Mouse (Mus musculus) neural tube, embryonic 11.5 days (tissue): Measurements from ENCODE around the gene BC016579. TPM values are rescaled to one million over a fixed set of nuclear protein-coding genes. Genes with fewer than 3 reads are reported as not detected.

Experiments used
- ATAC-seq: fragments of 200-750 bp; cut with Nextera tagmentation; 2 replicates; pipeline ENCODE4 v1.8.0; 2017; ENCODE audit warnings: moderate number of reproducible peaks, mild to moderate bottlenecking, moderate TSS enrichment, moderate library complexity; ENCODE audit not compliant: insufficient read depth, low FRiP score, low TSS enrichment
- DNase-seq: peaks from one replicate; pipeline ENCODE4 v3.0.0-alpha.2; 2015; ENCODE audit warnings: low spot score
- H3K27ac ChIP-seq: fragments of 300-500 bp; sonication (generic); 2 replicates; pipeline ENCODE4 v1.5.1; 2014; ENCODE audit warnings: low read depth, mild to moderate bottlenecking, low read length
- H3K27me3 ChIP-seq: fragments of 300-500 bp; sonication (generic); 2 replicates; pipeline ENCODE4 v1.6.1; 2014; ENCODE audit warnings: mild to moderate bottlenecking, low read length, mixed read lengths; ENCODE audit not compliant: control insufficient read depth, insufficient read depth
- H3K36me3 ChIP-seq: fragments of 300-500 bp; sonication (generic); 2 replicates; pipeline ENCODE4 v1.6.1; 2014; ENCODE audit warnings: mild to moderate bottlenecking, low read length, moderate library complexity, mixed read lengths; ENCODE audit not compliant: control insufficient read depth, insufficient read depth
- H3K4me1 ChIP-seq: fragments of 300-500 bp; sonication (generic); 2 replicates; pipeline ENCODE4 v1.6.1; 2014; ENCODE audit warnings: low read length, mixed read lengths; ENCODE audit not compliant: control insufficient read depth, insufficient read depth
- H3K4me2 ChIP-seq: fragments of 300-500 bp; sonication (generic); 2 replicates; pipeline ENCODE4 v1.6.1; 2014; ENCODE audit warnings: low read depth, mild to moderate bottlenecking, moderate library complexity
- H3K4me3 ChIP-seq: fragments of 300-500 bp; sonication (generic); 2 replicates; pipeline ENCODE4 v1.5.1; 2014; ENCODE audit warnings: low read depth, low read length
- H3K9ac ChIP-seq: fragments of 300-500 bp; sonication (generic); 2 replicates; pipeline ENCODE4 v1.6.1; 2014; ENCODE audit warnings: mild to moderate bottlenecking, low read length
- H3K9me3 ChIP-seq: fragments of 300-500 bp; sonication (generic); 2 replicates; pipeline ENCODE4 v1.6.1; 2016; ENCODE audit warnings: low read length; ENCODE audit not compliant: control insufficient read depth
- WGBS: fragments of 180-500 bp; shearing (Covaris S2); extraction: QIAGEN DNeasy Blood & Tissue Kit; methylation state at CpG from one replicate; pipeline ENCODE4 v1.1.7; 2014; 5-methylcytosine and 5-hydroxymethylcytosine counted together
- polyA plus RNA-seq: library from polyadenylated mRNA; unstranded; fragments of >200 nt; fragmentation: Nextera tagmentation; extraction: Ambion mirVana; gene quantifications from 2 replicates; pipeline ENCODE4 v1.2.1, GENCODE M21; 2014

Gene BC016579
- 0.28 TPM in 1 of 2 replicates, not detected in the other for polyA plus RNA-seq

DNA sequence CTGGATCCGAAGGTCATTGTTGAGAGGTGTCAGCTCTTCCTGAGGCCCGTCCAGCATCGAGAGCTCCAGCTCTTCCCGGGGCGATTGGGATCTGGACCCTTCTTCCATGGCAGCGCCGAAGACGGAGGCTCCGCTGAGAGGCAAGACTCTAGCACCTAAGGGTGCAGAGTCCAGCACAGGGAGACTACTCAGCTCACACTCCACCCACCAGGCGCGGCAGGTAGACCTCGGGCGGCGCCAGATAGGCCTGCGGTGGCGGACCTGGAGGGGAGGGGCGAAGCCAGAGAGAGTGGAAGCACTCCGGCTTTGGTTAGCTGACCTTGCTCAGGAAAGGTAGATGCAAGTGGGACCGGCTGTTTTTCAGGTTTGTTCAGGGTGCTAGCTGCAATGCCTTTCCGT, at the start of gene BC016579:
BC016579 (minus strand) TSS at position 135 of the 399 bp plus-strand sequence.
- Histone ChIP-seq H3K9ac (no peak within 1 kb of the TSS), H3K36me3 (no peaks in the 10 kb centered on the region), H3K27ac (no peak within 1 kb of the TSS), H3K4me3 (0 out of 2 replicates have a peak within 1 kb of the TSS, but pooled peaks have one; percentile 8), H3K9me3 (no peaks in the 10 kb centered on the region), H3K4me1 (peaks cover 4% of the 10 kb centered on the region; the same call in 1 of the 2 replicates), H3K4me2 (peak within 1 kb of the TSS; percentile 37), H3K27me3 (peaks cover 4% of the 10 kb centered on the region; the same call in 1 of the 2 replicates)
- 6% methylated on average over 20 of the region's 20 CpGs for WGBS
- ATAC-seq (no peak), DNase-seq (no peak)

DNA sequence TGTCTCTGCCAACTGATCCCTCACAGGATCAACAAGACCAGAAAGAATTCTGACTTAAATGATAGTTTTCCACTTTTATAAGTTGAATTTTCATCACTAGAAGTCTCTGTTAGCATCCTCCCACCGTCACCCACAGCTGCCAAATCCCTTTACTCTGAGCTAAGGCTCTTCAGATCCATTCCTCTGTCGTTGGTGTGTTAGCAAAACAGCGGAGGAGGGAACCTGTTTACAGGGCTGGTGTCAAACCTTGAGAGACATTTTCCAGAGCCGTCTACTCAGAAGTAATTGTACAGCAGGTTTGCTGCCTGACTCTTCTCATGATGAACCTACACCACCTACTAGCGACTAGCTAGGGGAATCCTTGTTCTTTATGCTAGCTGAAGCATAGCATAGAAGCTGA, 45.4 kb upstream of the BC016579 start:
- H3K27me3 ChIP-seq = no peaks in the 10 kb centered on the region
- H3K4me1 ChIP-seq = no peaks in the 10 kb centered on the region
- WGBS = 76% methylated on average over 5 of the region's 5 CpGs
- no peak overlapping the region for H3K27ac ChIP-seq
- no peaks in the 10 kb centered on the region for H3K9me3 ChIP-seq
- ATAC-seq (no peak), DNase-seq (no peak)
- H3K4me2 ChIP-seq = no peak overlapping the region
- no peak overlapping the region for H3K9ac ChIP-seq
- no peaks in the 10 kb centered on the region for H3K36me3 ChIP-seq
- H3K4me3 ChIP-seq = no peak overlapping the region

DNA sequence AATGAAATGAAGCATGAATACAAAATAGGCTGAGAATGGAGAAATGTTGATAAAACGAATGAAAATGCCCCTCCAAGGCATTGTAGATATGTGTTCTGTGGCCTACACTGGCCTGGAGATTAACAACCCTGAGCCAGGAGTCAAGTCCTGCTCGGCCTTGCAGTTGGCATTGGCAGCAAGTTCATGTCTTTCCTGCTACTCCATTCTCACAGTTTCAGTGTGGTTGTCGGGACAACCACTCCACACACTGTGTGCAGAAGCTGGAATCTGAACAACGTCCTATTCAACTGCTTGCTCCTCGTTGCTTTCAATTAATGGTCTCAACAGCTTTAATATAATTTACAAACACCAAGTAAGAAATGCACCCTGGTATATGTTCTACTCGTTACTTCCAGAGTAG, 44.1 kb upstream of the BC016579 start:
- DNase-seq (no peak), ATAC-seq (no peak)
- no peak overlapping the region for H3K4me3 ChIP-seq
- WGBS = 69% methylated on average over 6 of the region's 6 CpGs
- H3K27me3 ChIP-seq = no peaks in the 10 kb centered on the region
- no peaks in the 10 kb centered on the region for H3K9me3 ChIP-seq
- H3K4me1 ChIP-seq = no peaks in the 10 kb centered on the region
- no peak overlapping the region for H3K4me2 ChIP-seq
- no peaks in the 10 kb centered on the region for H3K36me3 ChIP-seq
- H3K27ac ChIP-seq = no peak overlapping the region
- H3K9ac ChIP-seq = no peak overlapping the region

DNA sequence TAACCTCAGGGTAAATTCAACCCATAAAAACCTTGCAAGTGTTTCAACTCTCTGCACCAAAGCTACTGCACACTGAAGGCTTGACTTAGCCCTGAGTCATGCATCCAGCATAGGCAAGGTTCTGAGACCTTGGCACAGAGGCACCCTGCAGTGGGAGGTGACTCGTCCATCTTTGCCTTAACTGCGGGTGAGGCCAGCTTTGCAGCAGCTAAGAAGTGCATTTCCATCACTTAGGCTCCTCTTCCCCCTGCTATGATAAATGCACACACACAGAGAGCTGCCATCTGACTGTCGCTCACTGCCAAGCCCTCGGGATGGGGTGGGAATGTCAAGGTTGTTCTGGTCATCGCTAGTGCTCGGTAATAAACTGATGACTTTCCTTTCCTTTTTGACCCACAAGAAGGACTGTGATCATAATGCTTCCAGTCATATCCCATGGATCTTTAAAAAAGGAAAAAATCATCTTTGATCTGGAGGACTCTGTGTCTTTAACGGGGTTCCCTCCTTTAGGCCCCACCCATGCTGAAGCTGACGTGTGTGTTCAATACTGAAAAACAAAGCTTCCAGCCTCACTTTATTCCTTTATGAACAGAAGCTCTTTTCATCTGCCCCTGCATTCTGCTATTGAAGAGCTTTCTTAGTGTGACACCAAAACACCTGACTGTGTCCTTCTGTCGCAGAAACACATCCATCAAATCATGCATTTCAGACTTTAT, 41.7 kb upstream of the BC016579 start:
- H3K4me1 ChIP-seq = no peaks in the 10 kb centered on the region
- WGBS = 70% methylated on average over 9 of the region's 9 CpGs
- ATAC-seq (no peak), DNase-seq (no peak)
- H3K4me3 ChIP-seq = no peak overlapping the region
- H3K4me2 ChIP-seq = no peak overlapping the region
- no peaks in the 10 kb centered on the region for H3K27me3 ChIP-seq
- no peak overlapping the region for H3K9ac ChIP-seq
- no peaks in the 10 kb centered on the region for H3K9me3 ChIP-seq
- H3K27ac ChIP-seq = no peak overlapping the region
- H3K36me3 ChIP-seq = no peaks in the 10 kb centered on the region

DNA sequence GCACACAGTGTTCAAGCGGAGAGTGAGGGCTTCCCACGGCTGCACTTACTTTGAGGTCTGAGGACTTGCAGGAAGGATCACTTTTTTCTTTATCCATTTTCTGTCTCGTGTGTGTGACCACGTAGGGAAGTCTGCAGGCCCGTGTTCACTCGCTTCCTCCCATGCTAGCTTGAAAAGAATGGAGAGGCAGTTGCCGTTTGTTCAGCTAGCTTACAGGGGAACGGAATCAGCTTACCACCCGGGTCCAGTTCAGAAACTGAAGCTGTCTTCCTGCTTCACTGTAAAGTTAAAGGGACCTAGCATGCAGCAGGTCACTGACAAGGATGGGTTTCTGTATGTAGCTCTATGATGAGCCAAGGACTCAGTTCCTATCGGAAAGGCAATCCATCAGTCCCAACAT, 39.7 kb upstream of the BC016579 start, which contains the start of gene Tmprss7:
Tmprss7 (minus strand) TSS at position 101 of the 400 bp plus-strand sequence.
- no peak within 1 kb of the TSS for H3K9ac ChIP-seq
- DNase-seq (no peak), ATAC-seq (no peak)
- H3K9me3 ChIP-seq = no peaks in the 10 kb centered on the region
- H3K4me2 ChIP-seq = no peak within 1 kb of the TSS
- no peak within 1 kb of the TSS for H3K27ac ChIP-seq
- H3K27me3 ChIP-seq = no peaks in the 10 kb centered on the region
- H3K4me3 ChIP-seq = no peak within 1 kb of the TSS
- WGBS = 81% methylated on average over 10 of the region's 10 CpGs
- H3K4me1 ChIP-seq = 0 out of 2 replicates have a peak, but pooled peaks cover 2% of the 10 kb centered on the region
- H3K36me3 ChIP-seq = no peaks in the 10 kb centered on the region

DNA sequence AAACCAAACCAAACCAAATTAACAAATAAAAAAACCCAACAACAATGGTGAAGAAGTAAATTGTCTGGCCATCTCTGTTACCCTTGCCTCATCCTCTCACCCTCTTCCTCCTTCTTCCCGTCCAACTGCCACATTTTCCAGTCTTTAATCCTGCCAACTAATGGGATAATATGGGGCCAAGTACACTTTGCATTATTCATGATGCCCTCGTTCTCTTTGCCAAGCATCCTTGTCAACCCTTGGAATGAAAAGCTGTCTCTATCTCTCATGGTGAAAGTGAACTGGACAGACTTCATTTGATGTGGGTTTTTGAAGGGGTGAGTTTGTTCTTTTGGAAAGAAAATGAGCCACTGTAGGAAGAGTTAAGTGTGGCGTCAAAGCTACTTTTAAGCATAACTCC, 39.0 kb upstream of the BC016579 start:
- H3K9ac ChIP-seq = no peak overlapping the region

DNA sequence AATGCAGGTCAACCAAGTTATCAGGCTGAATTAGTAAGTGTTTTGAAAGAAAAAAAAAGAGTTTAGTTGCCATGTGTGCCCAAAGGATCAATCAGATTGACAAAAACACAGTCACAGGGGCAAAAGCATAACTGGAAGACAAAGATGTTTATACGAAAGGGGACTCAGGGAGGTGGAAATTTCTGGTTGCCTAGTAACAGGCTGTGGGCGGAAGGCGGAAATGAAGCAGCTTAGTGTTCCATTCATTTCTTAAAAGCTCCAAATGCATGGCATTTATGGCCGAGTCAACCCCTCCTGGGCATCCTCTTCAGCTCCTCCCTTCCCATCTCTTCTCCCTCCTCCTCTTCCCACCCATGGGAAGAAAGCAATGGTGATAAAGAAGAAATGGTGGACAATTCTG, 36.3 kb upstream of the BC016579 start:
- H3K4me2 ChIP-seq = no peak overlapping the region
- H3K27ac ChIP-seq = 0 out of 2 replicates have a peak overlapping the region, but pooled peaks have one; percentile 14
- H3K9ac ChIP-seq = no peak overlapping the region
- no peaks in the 10 kb centered on the region for H3K36me3 ChIP-seq
- no peaks in the 10 kb centered on the region for H3K27me3 ChIP-seq
- no peak overlapping the region for H3K4me3 ChIP-seq
- H3K4me1 ChIP-seq = 0 out of 2 replicates have a peak, but pooled peaks cover 2% of the 10 kb centered on the region
- WGBS = 24% methylated on average over 4 of the region's 4 CpGs
- ATAC-seq (peak; percentile 58), DNase-seq (peak; percentile 35)
- no peaks in the 10 kb centered on the region for H3K9me3 ChIP-seq

More for the DNA sequence above, 39.0 kb upstream of the BC016579 start:
- 0 out of 2 replicates have a peak, but pooled peaks cover 2% of the 10 kb centered on the region for H3K4me1 ChIP-seq
- DNase-seq = no peak
- no peak overlapping the region for H3K27ac ChIP-seq
- no peaks in the 10 kb centered on the region for H3K36me3 ChIP-seq
- no peak overlapping the region for H3K4me3 ChIP-seq
- H3K4me2 ChIP-seq = no peak overlapping the region
- ATAC-seq = no peak
- H3K9me3 ChIP-seq = no peaks in the 10 kb centered on the region
- 77% methylated on average over 3 of the region's 3 CpGs for WGBS
- no peaks in the 10 kb centered on the region for H3K27me3 ChIP-seq

DNA sequence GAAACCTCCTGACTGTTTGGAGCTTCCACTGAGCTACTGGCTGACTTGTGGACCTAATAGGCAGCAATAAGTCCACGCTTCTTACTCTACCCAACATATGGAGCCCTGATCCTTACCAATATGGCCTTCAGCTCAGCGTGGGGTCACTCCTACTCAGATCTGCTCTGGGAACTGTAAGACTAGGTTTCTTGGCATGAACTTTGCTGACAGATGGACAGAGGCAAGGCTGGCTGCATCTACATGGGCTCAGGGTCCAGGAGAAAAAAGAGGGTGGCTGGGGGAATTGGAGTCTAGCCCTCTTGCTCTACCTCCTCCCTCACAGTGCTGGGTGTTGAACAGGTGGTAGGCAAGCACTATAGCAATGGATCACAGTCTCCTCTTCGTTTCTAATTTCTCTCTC, 33.0 kb upstream of the BC016579 start:
- DNase-seq = no peak
- no peaks in the 10 kb centered on the region for H3K9me3 ChIP-seq
- H3K4me3 ChIP-seq = no peak overlapping the region
- WGBS = 81% methylated on average over 3 of the region's 3 CpGs
- H3K27ac ChIP-seq = no peak overlapping the region
- H3K4me1 ChIP-seq = 0 out of 2 replicates have a peak, but pooled peaks cover 2% of the 10 kb centered on the region
- H3K9ac ChIP-seq = no peak overlapping the region
- no peaks in the 10 kb centered on the region for H3K36me3 ChIP-seq
- no peaks in the 10 kb centered on the region for H3K27me3 ChIP-seq
- ATAC-seq = no peak
- no peak overlapping the region for H3K4me2 ChIP-seq

DNA sequence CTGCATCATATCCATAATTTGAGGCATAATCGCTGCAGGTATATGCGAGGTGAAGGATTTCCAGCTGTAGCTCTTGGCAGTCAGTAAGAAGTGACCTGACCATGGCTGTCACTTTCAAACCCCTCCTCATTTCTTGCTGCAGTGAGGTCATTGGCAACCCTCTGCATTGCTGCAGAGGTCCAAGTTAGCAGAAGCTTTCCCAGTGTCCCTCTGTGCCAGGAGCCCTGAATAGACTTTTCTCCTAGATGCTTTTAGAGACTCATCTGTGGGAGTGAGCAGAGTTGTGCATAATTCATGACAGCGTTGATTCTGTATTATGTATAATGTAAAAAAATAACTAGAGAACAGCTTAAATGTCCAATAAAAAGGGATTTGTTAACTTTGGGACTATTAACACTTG, 31.4 kb upstream of the BC016579 start:
- H3K36me3 ChIP-seq = no peaks in the 10 kb centered on the region
- DNase-seq = no peak
- H3K27me3 ChIP-seq = no peaks in the 10 kb centered on the region
- H3K4me2 ChIP-seq = no peak overlapping the region
- H3K4me3 ChIP-seq = no peak overlapping the region
- H3K9ac ChIP-seq = no peak overlapping the region
- H3K9me3 ChIP-seq = no peaks in the 10 kb centered on the region
- no peak overlapping the region for H3K27ac ChIP-seq
- 70% methylated on average over 3 of the region's 3 CpGs for WGBS
- H3K4me1 ChIP-seq = 0 out of 2 replicates have a peak, but pooled peaks cover 2% of the 10 kb centered on the region
- ATAC-seq = no peak
